Mouse (Mus musculus) mouse embryonic stem cell (cell line): ENCODE measurements around the gene Map3k15.

Source experiments
- in situ Hi-C, 2 experiments: fragments of 300-500 bp; cut with MboI; formaldehyde crosslinking; loops; 1 replicate in 1 of 2; 3 replicates in 1 of 2; pipeline ENCODE4 v1.14.3; 2019 to 2020; ENCODE audit warnings: low sequenced_read_pairs in 2 of 2, low pct_unique_long_range_greater_than_20kb in 1 of 2, mixed read lengths in 1 of 2; ENCODE audit not compliant: unreplicated experiment in 1 of 2

Gene Map3k15

GRCm38 (mm10) chrX:160113777-160114176 lies 125.5 kb downstream of the Map3k15 start:
- in situ Hi-C loops = loop anchor here in 1 of 2 experiments (10.0 kb wide), 1 partner anchor 129 kb away; the partner anchor contains the start of gene Map3k15

DNA sequence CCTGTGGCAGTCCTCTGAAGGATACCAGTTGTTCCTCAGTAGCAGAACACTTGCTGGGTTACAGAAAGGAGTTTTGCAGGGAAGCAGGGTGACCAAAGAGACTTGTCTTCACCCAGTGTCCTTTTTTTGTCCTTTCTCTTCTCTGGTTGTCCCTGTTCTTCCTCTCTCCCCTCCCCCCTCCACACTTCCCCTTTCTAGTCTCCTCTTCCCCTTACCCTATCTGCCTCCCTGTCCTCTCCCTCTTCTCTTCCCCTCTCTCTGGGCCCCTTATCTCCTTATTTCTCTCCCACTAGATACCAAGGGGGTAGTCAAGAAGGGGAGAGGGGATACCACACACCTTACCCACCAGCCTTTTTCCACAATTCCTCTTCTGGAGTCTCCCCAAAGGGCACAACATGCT lies 127.8 kb downstream of the Map3k15 start:
- in situ Hi-C loops = loop anchor here in 1 of 2 experiments (10.0 kb wide), 1 partner anchor 131 kb away; the partner anchor contains the start of gene Map3k15

DNA sequence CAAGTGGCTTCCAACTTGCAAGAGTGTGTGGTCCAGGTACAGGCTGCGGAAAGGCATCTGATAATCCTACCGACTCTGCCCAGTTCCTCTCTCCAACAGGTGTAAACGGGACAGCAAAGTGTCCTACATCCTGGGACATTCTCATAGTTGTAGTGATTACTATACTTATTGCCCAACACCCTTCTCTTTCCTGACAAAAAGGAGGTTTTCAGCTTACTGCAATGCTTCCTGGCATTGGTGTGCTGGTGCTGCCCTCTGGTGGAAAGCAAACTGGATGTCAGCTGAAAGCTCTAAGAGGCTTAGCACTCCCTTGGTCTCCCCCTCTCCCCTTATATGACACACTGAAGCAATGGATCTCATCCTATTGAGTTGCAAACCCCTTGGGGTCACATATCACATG lies 128.4 kb downstream of the Map3k15 start:
- in situ Hi-C loops = loop anchor here in 1 of 2 experiments (10.0 kb wide), 1 partner anchor 132 kb away; the partner anchor contains the start of gene Map3k15

DNA sequence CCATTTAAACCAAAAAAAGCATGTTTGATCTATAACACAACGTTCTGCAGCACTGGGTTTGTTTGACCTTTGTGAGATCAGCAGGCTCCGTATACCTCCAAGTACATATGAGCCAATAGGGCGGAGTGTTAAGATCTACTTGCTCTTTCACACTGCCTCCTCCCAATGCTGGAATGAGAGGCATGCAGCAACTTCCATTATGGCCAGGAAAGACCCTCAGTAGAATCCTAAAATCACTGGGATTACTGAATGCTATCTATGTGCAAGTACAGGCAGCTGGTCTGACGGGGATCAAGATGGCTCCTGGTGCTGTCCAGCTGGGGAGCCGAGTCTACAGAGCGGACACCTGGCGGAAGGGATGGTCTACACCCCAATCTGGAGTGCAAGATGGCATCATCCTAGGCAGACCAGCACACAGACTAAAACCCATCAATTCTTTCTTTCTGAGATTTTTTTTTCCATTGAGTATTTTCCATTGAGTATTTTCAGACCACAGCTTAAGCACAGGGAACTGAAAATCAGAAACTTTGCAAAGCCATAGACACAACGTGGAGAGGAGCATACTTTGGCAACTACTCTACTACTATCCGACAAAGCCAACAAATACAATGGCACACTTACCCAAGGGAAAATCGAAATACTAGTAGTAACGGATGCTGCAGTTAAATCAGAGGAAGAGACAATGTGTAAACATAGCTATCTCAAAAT lies 146.1 kb downstream of the Map3k15 start:
- in situ Hi-C loops = no loop called here

GRCm38 (mm10) chrX:160135719-160136118 lies 147.5 kb downstream of the Map3k15 start:
- in situ Hi-C loops = no loop called here

DNA sequence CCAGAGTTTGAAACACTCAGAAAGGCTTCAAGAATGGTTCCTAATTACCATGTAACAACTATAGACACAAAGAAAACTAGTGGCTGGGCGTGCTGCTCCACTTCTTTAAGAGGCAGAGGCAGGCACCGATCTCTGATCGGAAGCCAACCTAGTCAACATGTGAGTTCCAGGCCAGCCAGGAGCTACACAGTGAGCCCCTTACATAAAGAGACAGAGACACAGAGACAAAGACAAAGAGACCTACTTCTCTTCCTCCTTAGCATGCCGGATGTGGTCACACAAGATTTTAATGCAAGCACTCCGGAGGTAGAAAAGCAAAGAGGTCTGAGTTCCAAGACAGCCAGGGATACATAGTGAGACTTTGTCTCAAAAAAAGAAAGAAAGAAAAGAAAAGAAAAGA lies 147.9 kb downstream of the Map3k15 start:
- in situ Hi-C loops = no loop called here

GRCm38 (mm10) chrX:160137177-160137860 lies 149.1 kb downstream of the Map3k15 start:
- in situ Hi-C loops = no loop called here

DNA sequence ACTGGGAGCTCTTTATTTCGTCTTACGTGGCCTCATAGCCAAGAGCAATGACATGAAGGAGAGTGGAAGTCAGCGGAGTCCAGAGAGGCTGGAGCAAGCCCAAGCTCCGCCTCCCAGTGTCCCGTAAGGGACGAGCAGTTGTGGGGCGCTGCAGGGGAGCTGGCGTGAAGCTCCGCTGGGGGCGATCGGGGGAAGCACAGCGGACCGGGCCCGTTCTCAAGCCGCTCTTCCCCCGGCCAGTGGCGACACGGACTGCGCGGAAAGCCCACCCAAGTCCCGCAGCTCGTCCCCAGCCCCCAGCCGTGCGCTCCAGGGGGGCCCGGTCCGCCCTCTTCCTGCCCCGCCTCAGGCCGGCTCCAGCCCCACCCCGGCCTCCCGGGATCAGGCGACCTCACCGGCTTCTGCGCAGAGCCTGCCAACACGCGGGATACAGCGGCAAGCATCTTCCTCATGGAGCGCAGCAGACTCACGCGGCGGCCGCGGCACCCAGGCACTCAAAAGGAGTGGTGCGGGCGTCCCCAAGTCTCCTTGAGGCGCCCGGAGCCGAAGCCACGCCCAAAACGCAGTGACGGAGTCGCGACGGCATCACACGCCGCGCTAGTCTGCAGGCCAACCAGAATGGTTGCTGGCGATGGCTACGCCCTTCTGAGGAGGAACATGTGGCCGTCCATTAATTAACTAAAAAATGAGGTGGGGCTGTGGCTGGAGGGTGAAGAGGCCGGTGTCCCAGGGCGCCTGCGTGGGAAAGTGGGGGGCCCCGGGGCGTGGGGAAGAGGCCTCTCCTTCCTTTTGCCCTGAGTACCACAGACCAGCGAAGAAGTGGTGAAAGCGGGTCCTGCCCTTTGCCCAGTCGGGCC lies 149.9 kb downstream of the Map3k15 start, which contains the start of gene Pdha1:
Gene Pdha1, minus strand, starts transcription at position 553 of the 857 bp plus-strand sequence.
- in situ Hi-C loops = no loop called here

GRCm38 (mm10) chrX:160146806-160147205 lies 158.6 kb downstream of the Map3k15 start:
- in situ Hi-C loops = no loop called here

GRCm38 (mm10) chrX:160147406-160147805 lies 159.2 kb downstream of the Map3k15 start:
- in situ Hi-C loops = no loop called here

GRCm38 (mm10) chrX:160148859-160149258 lies 160.6 kb downstream of the Map3k15 start:
- in situ Hi-C loops = no loop called here

DNA sequence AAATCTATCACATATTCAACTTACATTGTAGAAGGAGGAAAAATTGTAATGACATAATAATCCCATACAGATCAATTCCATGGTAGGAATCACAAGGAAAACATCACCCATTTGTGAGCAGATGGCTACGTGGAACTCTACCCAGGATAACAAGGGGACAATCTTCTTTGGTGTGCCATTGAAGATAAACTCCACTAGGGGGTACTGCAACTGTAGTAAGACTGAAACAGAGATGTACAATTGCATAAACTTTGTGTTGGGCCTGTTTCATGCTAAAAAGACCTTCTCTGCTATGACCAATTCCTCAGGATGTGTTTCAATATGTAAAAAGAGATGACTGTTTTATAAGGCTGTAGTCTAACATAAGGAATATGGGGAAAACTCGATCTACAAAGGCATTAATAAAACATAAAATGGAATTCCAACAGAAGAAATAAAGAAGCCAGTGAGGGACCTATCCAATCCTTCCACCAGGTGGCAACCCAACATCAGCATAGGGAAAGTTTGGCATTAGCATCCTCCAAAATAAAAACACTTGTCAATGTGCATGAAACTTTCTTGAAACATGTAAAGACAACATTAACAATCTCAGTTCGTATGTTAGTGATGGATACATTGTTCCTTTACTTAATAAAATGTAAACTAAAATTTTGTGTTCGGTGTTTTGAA lies 165.0 kb downstream of the Map3k15 start:
- in situ Hi-C loops = no loop called here

DNA sequence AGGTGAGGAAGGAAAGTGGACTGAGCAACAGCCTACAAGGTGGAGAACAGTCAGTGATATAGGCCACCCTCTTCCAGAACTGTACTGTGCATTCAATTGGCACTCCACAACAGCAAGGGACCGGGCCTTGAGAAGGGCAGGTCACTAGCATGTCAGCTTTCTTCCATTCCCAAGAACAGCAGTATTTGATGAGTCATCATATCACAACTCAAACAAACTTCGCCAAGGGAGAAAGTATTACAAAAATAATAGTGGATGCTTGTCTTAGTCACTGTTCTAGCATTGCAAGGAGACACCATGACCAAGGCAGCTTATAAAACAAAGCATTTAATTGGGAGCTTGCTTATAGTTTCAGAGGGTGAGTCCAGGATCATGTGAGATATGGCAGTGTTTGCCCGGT lies 176.0 kb downstream of the Map3k15 start:
- in situ Hi-C loops = no loop called here

- in situ Hi-C loops = no loop called here
Observed at GRCm38 (mm10) chrX:160166246-160166985, 178.2 kb downstream of the Map3k15 start.

DNA sequence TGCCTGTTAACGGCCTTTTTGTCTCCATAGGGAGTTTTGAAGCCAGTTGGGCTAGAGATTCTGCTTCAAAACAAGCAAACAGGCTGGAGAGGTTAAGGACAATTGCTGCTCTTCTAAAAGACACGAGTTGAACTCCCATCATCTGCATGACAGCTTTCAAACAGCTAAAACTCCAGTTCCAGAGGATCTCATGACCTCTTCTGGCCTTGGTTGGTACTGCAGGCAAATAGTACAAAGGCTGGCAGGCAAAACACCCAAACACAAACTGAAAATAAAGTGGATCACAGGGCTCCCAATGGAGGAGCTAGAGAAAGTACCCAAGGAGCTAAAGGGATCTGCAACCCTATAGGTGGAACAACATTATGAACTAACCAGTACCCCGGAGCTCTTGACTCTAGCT lies 181.9 kb downstream of the Map3k15 start:
- in situ Hi-C loops = loop anchor here in 1 of 2 experiments (10.0 kb wide), 1 partner anchor 195 kb away; no protein-coding TSS in a partner anchor
